Mouse (Mus musculus): ENCODE measurements at regions not wholly inside any gene's neighbourhood (a gene's known extent, or its start where the extent isn't known, plus 50 kb on each side); places are given as distances from the start of the nearest gene placed in this dataset.

DNA sequence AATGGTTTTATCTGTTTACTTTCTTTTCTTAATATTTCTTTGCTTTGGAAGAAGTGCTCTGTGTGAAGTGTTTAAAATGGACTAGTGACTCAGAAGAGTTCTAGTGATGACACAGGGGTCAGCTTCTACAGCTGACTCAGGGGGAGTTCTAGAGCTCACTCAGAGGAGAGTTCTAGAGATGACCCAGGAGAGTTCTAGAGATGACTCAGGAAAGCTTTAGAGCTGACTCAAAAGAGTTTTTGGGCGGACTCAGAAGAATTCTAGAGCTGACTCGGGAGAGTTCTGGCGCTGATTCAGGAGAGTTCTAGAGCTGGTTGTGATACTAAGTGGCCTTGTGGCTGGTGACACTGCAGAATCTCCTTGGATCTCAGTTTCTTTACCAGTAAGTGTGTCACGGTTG lies 593.8 kb downstream of the Bcl11a start:
- no peak overlapping the region for H3K9ac ChIP-seq (replicated peaks; ENCODE audit: low read depth, low read length)
- 81% methylated on average over 4 of the region's 4 CpGs for WGBS
- TF ChIP-seq EP300 (IDR thresholded peaks at IDR 0.05; ENCODE audit: low read depth) = no peak
- no peak for TF ChIP-seq CTCF (IDR thresholded peaks at IDR 0.05; ENCODE audit: low read depth)

DNA sequence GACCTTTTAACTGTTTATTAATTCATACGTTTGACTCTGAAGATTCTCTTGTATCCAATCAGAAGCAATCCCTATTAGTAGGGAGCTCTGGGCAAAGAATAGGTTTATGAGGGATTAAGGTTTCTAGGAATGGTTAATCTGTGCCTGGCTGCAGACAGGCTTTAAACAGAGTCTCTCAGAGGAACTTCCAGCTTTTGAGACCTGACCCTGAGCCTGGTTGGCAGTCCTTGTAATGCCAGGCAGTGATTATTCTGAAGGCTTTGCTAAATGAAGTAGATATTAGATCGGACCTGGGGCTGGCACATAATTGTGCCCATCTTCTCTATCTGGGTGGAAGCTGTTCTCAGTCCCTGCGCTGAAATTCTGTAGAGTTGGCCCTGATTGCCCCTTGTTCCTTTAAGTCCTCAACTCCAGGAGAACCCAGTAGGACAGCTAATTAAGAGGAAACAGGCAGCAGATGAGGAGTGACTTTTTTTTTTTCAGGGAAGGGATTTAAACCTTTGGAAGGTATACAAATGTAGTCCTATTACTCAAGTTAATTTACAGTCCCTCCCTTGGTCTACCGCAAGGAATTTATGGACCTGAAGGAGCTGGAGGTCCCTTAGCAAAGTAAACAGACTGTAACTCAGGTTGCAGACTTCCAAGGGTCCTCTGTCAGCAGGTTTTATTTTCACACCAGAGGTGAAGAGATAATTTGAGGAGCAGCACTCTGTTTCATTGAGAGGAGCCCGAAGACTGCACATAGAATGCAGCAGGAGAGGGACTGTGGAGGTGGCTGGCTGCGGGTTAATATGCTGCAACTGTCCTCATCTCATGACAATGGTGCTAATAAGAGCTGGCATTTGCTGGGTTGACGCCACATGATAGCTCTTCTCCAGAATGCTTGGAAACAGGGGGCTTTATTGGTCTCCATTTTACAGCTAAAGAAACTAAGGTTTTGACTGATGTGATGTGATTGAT lies 595.7 kb downstream of the Bcl11a start:
- ATAC-seq (ENCODE audit: insufficient read depth, low read depth) (no peak), DNase-seq (ENCODE audit: low spot score) (no peak)
- Histone ChIP-seq H3K4me2 (ENCODE audit: low read depth, low read length) (no peak overlapping the region), H3K27ac (ENCODE audit: low read depth) (no peak overlapping the region), H3K4me1 (ENCODE audit: control insufficient read depth, insufficient read depth) (no peaks in the 10 kb centered on the region), H3K4me3 (ENCODE audit: low read depth, low read length) (no peak overlapping the region), H3K9me3 (replicated peaks; ENCODE audit: control insufficient read depth, low read length) (no peaks in the 10 kb centered on the region), H3K9ac (replicated peaks; ENCODE audit: low read depth, low read length) (no peak overlapping the region), H3K27me3 (ENCODE audit: control insufficient read depth, insufficient read depth, low read length) (no peaks in the 10 kb centered on the region), H3K36me3 (replicated peaks; ENCODE audit: control insufficient read depth, insufficient read depth, low read length) (no peaks in the 10 kb centered on the region)
- TF ChIP-seq EP300 (IDR thresholded peaks at IDR 0.05; ENCODE audit: low read depth) (no peak), CTCF (IDR thresholded peaks at IDR 0.05; ENCODE audit: low read depth) (no peak)
- 54% methylated on average over 7 of the region's 7 CpGs for WGBS

More for the DNA sequence above, 593.8 kb downstream of the Bcl11a start:
- Histone ChIP-seq H3K27me3 (ENCODE audit: control insufficient read depth, insufficient read depth, low read length) (no peaks in the 10 kb centered on the region), H3K27ac (ENCODE audit: low read depth) (no peak overlapping the region), H3K4me2 (ENCODE audit: low read depth, low read length) (no peak overlapping the region), H3K4me3 (ENCODE audit: low read depth, low read length) (no peak overlapping the region), H3K36me3 (replicated peaks; ENCODE audit: control insufficient read depth, insufficient read depth, low read length) (no peaks in the 10 kb centered on the region), H3K4me1 (ENCODE audit: control insufficient read depth, insufficient read depth) (no peaks in the 10 kb centered on the region), H3K9me3 (replicated peaks; ENCODE audit: control insufficient read depth, low read length) (no peaks in the 10 kb centered on the region)
- DNase-seq (ENCODE audit: low spot score) (no peak), ATAC-seq (ENCODE audit: insufficient read depth, low read depth) (no peak)

DNA sequence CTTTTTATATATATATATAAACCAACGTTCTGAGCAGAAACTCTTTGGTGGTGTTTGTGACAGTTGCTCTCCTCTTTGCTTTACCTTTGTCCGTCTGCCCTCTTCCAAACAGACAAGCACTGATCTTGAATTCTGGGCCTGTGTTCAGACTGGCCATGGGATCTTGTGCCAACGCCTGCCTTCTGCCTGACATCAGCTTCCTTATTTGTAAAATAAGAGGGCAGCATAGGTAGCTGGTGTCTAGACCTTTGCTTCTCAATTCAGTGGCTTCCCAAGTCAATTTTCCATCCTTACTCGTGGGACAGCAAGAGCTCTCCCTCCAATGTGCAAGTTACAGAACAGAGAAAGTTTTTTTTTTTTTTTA lies 596.3 kb downstream of the Bcl11a start:
- Histone ChIP-seq H3K27me3 (ENCODE audit: control insufficient read depth, insufficient read depth, low read length) (no peaks in the 10 kb centered on the region), H3K9me3 (replicated peaks; ENCODE audit: control insufficient read depth, low read length) (no peaks in the 10 kb centered on the region), H3K9ac (replicated peaks; ENCODE audit: low read depth, low read length) (no peak overlapping the region), H3K27ac (ENCODE audit: low read depth) (no peak overlapping the region), H3K4me2 (ENCODE audit: low read depth, low read length) (no peak overlapping the region), H3K4me3 (ENCODE audit: low read depth, low read length) (no peak overlapping the region), H3K4me1 (ENCODE audit: control insufficient read depth, insufficient read depth) (no peaks in the 10 kb centered on the region), H3K36me3 (replicated peaks; ENCODE audit: control insufficient read depth, insufficient read depth, low read length) (no peaks in the 10 kb centered on the region)
- DNase-seq (ENCODE audit: low spot score) (no peak), ATAC-seq (ENCODE audit: insufficient read depth, low read depth) (peak; percentile 51; the same call in 1 of the 2 replicates)
- 39% methylated on average over 4 of the region's 4 CpGs for WGBS
- no peak for TF ChIP-seq EP300 (IDR thresholded peaks at IDR 0.05; ENCODE audit: low read depth)
- TF ChIP-seq CTCF (IDR thresholded peaks at IDR 0.05; ENCODE audit: low read depth) = no peak

- H3K9me3 ChIP-seq (replicated peaks; ENCODE audit: control insufficient read depth, low read length) = no peaks in the 10 kb centered on the region
- ATAC-seq (ENCODE audit: insufficient read depth, low read depth) = no peak
- no peak overlapping the region for H3K27ac ChIP-seq (ENCODE audit: low read depth)
- no peak overlapping the region for H3K4me3 ChIP-seq (ENCODE audit: low read depth, low read length)
- no peaks in the 10 kb centered on the region for H3K4me1 ChIP-seq (ENCODE audit: control insufficient read depth, insufficient read depth)
- no peak overlapping the region for H3K4me2 ChIP-seq (ENCODE audit: low read depth, low read length)
- H3K9ac ChIP-seq (replicated peaks; ENCODE audit: low read depth, low read length) = no peak overlapping the region
- no peaks in the 10 kb centered on the region for H3K27me3 ChIP-seq (ENCODE audit: control insufficient read depth, insufficient read depth, low read length)
- H3K36me3 ChIP-seq (replicated peaks; ENCODE audit: control insufficient read depth, insufficient read depth, low read length) = no peaks in the 10 kb centered on the region
- DNase-seq (ENCODE audit: low spot score) = no peak
- TF ChIP-seq EP300 (IDR thresholded peaks at IDR 0.05; ENCODE audit: low read depth) = no peak
- no peak for TF ChIP-seq CTCF (IDR thresholded peaks at IDR 0.05; ENCODE audit: low read depth)
- 82% methylated on average over 4 of the region's 4 CpGs for WGBS
Measured at GRCm38 (mm10) chr11:24677016-24677415, 599.2 kb downstream of the Bcl11a start.

DNA sequence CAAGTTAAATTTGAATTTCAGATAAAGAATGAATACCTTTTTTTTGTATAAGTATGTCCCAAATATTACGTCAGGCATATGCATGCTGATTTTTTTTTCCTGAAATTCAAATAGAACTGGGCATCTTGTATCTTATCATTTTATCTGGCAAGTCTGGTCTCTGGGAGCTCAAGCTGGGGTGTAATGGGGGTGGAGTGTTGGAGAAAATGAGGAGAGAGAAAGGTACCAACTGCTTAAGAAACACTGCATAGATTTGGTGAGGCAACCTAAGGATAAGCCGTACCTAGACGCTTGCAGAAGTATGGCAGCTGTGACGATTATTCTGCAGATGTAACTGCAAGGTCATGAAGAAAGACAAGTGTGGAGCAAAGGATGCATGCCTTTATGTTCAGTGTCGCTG lies 601.7 kb downstream of the Bcl11a start:
- H3K27me3 ChIP-seq (ENCODE audit: control insufficient read depth, insufficient read depth, low read length) = no peaks in the 10 kb centered on the region
- no peak overlapping the region for H3K4me2 ChIP-seq (ENCODE audit: low read depth, low read length)
- no peak overlapping the region for H3K27ac ChIP-seq (ENCODE audit: low read depth)
- H3K9ac ChIP-seq (replicated peaks; ENCODE audit: low read depth, low read length) = no peak overlapping the region
- H3K4me1 ChIP-seq (ENCODE audit: control insufficient read depth, insufficient read depth) = no peaks in the 10 kb centered on the region
- WGBS = 82% methylated on average over 5 of the region's 5 CpGs
- H3K9me3 ChIP-seq (replicated peaks; ENCODE audit: control insufficient read depth, low read length) = no peaks in the 10 kb centered on the region
- no peak overlapping the region for H3K4me3 ChIP-seq (ENCODE audit: low read depth, low read length)
- ATAC-seq (ENCODE audit: insufficient read depth, low read depth) (no peak), DNase-seq (ENCODE audit: low spot score) (no peak)
- no peaks in the 10 kb centered on the region for H3K36me3 ChIP-seq (replicated peaks; ENCODE audit: control insufficient read depth, insufficient read depth, low read length)
- no peak for TF ChIP-seq EP300 (IDR thresholded peaks at IDR 0.05; ENCODE audit: low read depth)
- TF ChIP-seq CTCF (IDR thresholded peaks at IDR 0.05; ENCODE audit: low read depth) = no peak
